Mouse (Mus musculus): ENCODE data around the gene Rad51d. TPM values are rescaled to one million over a fixed set of nuclear protein-coding genes. Genes with fewer than 3 reads are reported as not detected.

The Rad51d gene
- total and polyA plus RNA-seq, 3 experiments, result 15.0 to 35.5 (median 33.3) TPM

GRCm38 (mm10) chr11:82852540-82852939 lies 37.9 kb downstream of the Rad51d start:
- TF ChIP-seq PAX5 (IDR thresholded peaks at IDR 0.05; ENCODE audit: low read length) (no peak), POLR2A (IDR thresholded peaks at IDR 0.05; ENCODE audit: low read depth, low read length) (peak; percentile 59), IRF4 (IDR thresholded peaks at IDR 0.05; ENCODE audit: low read depth, low read length) (no peak), SIN3A (IDR thresholded peaks at IDR 0.05; ENCODE audit: low read length) (0 out of 2 replicates have a peak, but pooled peaks have one; percentile 14)

GRCm38 (mm10) chr11:82852115-82852514 lies 38.3 kb downstream of the Rad51d start:
- dilution Hi-C loops (cut with MboI; ENCODE audit: extremely low pct_ligation_motif_present, extremely low pct_unique_long_range_greater_than_20kb, low sequenced_read_pairs), result no loop called here
- H3K9ac ChIP-seq (ENCODE audit: insufficient read depth, low read depth), result no peak overlapping the region

More at GRCm38 (mm10) chr11:82852540-82852939, 37.9 kb downstream of the Rad51d start:
- Histone ChIP-seq H3K27ac (ENCODE audit: insufficient read depth, low read depth) (peak overlapping the region; percentile 75), H3K79me2 (replicated peaks; ENCODE audit: control insufficient read depth, extremely low read depth, insufficient read depth, poor library complexity, severe bottlenecking) (peaks cover 17% of the 10 kb centered on the region), H3K9ac (ENCODE audit: insufficient read depth, low read depth) (peak overlapping the region; percentile 32; the same call in 1 of the 2 replicates), H3K27me3 (replicated peaks) (no peaks in the 10 kb centered on the region), H3K4me1 (ENCODE audit: control insufficient read depth in 1 of 2, insufficient read depth in 2 of 2) (no peaks in the 10 kb centered on the region; a peak in 1 of 4 replicates), H3K4me2 (ENCODE audit: insufficient read depth, low read depth, poor library complexity, severe bottlenecking) (peak overlapping the region; percentile 57), H3K4me3 (replicated peaks in 1 of 3; ENCODE audit: low read depth in 2 of 3, low read length in 2 of 3, poor library complexity in 1 of 3) (no peak overlapping the region), H3K9me3 (replicated peaks; ENCODE audit: low read length) (peaks cover 3% of the 10 kb centered on the region), H3K36me3 (replicated peaks in 1 of 2; ENCODE audit: control insufficient read depth in 1 of 2, insufficient read depth in 1 of 2, low read length in 1 of 2) (peaks cover 0 to 7% of the 10 kb centered on the region in 2 experiments)
- dilution Hi-C loops (cut with MboI; ENCODE audit: extremely low pct_ligation_motif_present, extremely low pct_unique_long_range_greater_than_20kb, low sequenced_read_pairs), result no loop called here
- in situ Hi-C loops (cut with MboI; ENCODE audit: low pct_ligation_motif_present, low pct_unique_long_range_greater_than_20kb, low sequenced_read_pairs), result no loop called here
- no peak for DNase-seq (ENCODE audit: extremely low read depth)

GRCm38 (mm10) chr11:82850259-82850658 lies 40.2 kb downstream of the Rad51d start:
- in situ Hi-C loops (cut with MboI; ENCODE audit: low pct_ligation_motif_present, low pct_unique_long_range_greater_than_20kb, low sequenced_read_pairs), result no loop called here
- DNase-seq (ENCODE audit: extremely low read depth), result no peak

More at GRCm38 (mm10) chr11:82852115-82852514, 38.3 kb downstream of the Rad51d start:
- H3K27me3 ChIP-seq (replicated peaks), result no peaks in the 10 kb centered on the region
- H3K4me1 ChIP-seq (ENCODE audit: control insufficient read depth in 1 of 2, insufficient read depth in 2 of 2), result peaks cover under 1 to 2% of the 10 kb centered on the region in 2 experiments; a peak in 3 of 4 replicates
- H3K27ac ChIP-seq (ENCODE audit: insufficient read depth, low read depth), result peak overlapping the region; percentile 75
- no peak for DNase-seq (ENCODE audit: extremely low read depth)
- H3K4me3 ChIP-seq (replicated peaks in 1 of 3; ENCODE audit: low read depth in 2 of 3, low read length in 2 of 3, poor library complexity in 1 of 3), result no peak overlapping the region
- in situ Hi-C loops (cut with MboI; ENCODE audit: low pct_ligation_motif_present, low pct_unique_long_range_greater_than_20kb, low sequenced_read_pairs), result no loop called here
- H3K79me2 ChIP-seq (replicated peaks; ENCODE audit: control insufficient read depth, extremely low read depth, insufficient read depth, poor library complexity, severe bottlenecking), result peaks cover 21% of the 10 kb centered on the region
- peaks cover 0 to 10% of the 10 kb centered on the region in 2 experiments for H3K36me3 ChIP-seq (replicated peaks in 1 of 2; ENCODE audit: control insufficient read depth in 1 of 2, insufficient read depth in 1 of 2, low read length in 1 of 2)
- H3K4me2 ChIP-seq (ENCODE audit: insufficient read depth, low read depth, poor library complexity, severe bottlenecking), result peak overlapping the region; percentile 57; the same call in 1 of the 2 replicates
- 0 out of 2 replicates have a peak, but pooled peaks have one; percentile 23 for TF ChIP-seq ELF1 (IDR thresholded peaks at IDR 0.05; ENCODE audit: low read depth, low read length)
- TF ChIP-seq CHD2 (IDR thresholded peaks at IDR 0.05; ENCODE audit: low read length), result peak; percentile 39
- TF ChIP-seq RAD21 (IDR thresholded peaks at IDR 0.05; ENCODE audit: low read depth, low read length), result no peak; the same call in 1 of the 2 replicates
- TF ChIP-seq MXI1 (IDR thresholded peaks at IDR 0.05; ENCODE audit: low read depth, low read length), result peak; percentile 60
- no peak for TF ChIP-seq E2F4 (IDR thresholded peaks at IDR 0.05; ENCODE audit: insufficient replicate concordance, low read depth, low read length)
- 0 out of 2 replicates have a peak, but pooled peaks have one; percentile 4 for TF ChIP-seq SMC3 (IDR thresholded peaks at IDR 0.05; ENCODE audit: low read depth, low read length)
- TF ChIP-seq KAT2A (IDR thresholded peaks at IDR 0.05; ENCODE audit: insufficient replicate concordance, low read length), result no peak
- peak; percentile 17; the same call in 1 of the 2 replicates for TF ChIP-seq EP300 (IDR thresholded peaks at IDR 0.05; ENCODE audit: low read length)
- 0 out of 2 replicates have a peak, but pooled peaks have one; percentile 55 for TF ChIP-seq RCOR1 (conservative IDR thresholded peaks at IDR 0.05; ENCODE audit: low read depth, low read length)
- TF ChIP-seq SIN3A (IDR thresholded peaks at IDR 0.05; ENCODE audit: low read length), result peak; percentile 57; the same call in 1 of the 2 replicates
- no peak for TF ChIP-seq UBTF (IDR thresholded peaks at IDR 0.05; ENCODE audit: low read depth, low read length)
- no peak for TF ChIP-seq PAX5 (IDR thresholded peaks at IDR 0.05; ENCODE audit: low read length)
- peak; percentile 49; the same call in 1 of the 2 replicates for TF ChIP-seq TCF12 (IDR thresholded peaks at IDR 0.05; ENCODE audit: low read depth, low read length)
- no peak for TF ChIP-seq POLR2AphosphoS2 (IDR thresholded peaks at IDR 0.05; ENCODE audit: low read depth, low read length)
- H3K9me3 ChIP-seq (replicated peaks; ENCODE audit: low read length), result peaks cover 3% of the 10 kb centered on the region

More at GRCm38 (mm10) chr11:82850259-82850658, 40.2 kb downstream of the Rad51d start:
- Histone ChIP-seq H3K27me3 (replicated peaks) (no peaks in the 10 kb centered on the region), H3K79me2 (replicated peaks; ENCODE audit: control insufficient read depth, extremely low read depth, insufficient read depth, poor library complexity, severe bottlenecking) (peaks cover 26% of the 10 kb centered on the region), H3K4me2 (ENCODE audit: insufficient read depth, low read depth, poor library complexity, severe bottlenecking) (no peak overlapping the region), H3K9ac (ENCODE audit: insufficient read depth, low read depth) (no peak overlapping the region), H3K27ac (ENCODE audit: insufficient read depth, low read depth) (no peak overlapping the region), H3K4me1 (ENCODE audit: control insufficient read depth in 1 of 2, insufficient read depth in 2 of 2) (peaks cover 3 to 15% of the 10 kb centered on the region in 2 experiments), H3K36me3 (replicated peaks in 1 of 2; ENCODE audit: control insufficient read depth in 1 of 2, insufficient read depth in 1 of 2, low read length in 1 of 2) (peaks cover 0 to 12% of the 10 kb centered on the region in 2 experiments), H3K9me3 (replicated peaks; ENCODE audit: low read length) (peaks cover 3% of the 10 kb centered on the region), H3K4me3 (replicated peaks in 1 of 3; ENCODE audit: low read depth in 2 of 3, low read length in 2 of 3, poor library complexity in 1 of 3) (no peak overlapping the region)
- dilution Hi-C loops (cut with MboI; ENCODE audit: extremely low pct_ligation_motif_present, extremely low pct_unique_long_range_greater_than_20kb, low sequenced_read_pairs), result no loop called here
- no peak for TF ChIP-seq ZMIZ1 (IDR thresholded peaks at IDR 0.05; ENCODE audit: low read depth, low read length)
- no peak for TF ChIP-seq ETS1 (conservative IDR thresholded peaks at IDR 0.05; ENCODE audit: low read depth, low read length)
- no peak for TF ChIP-seq BHLHE40 (IDR thresholded peaks at IDR 0.05; ENCODE audit: low read depth, low read length)
- TF ChIP-seq ELF1 (IDR thresholded peaks at IDR 0.05; ENCODE audit: low read depth, low read length), result no peak
- TF ChIP-seq JUN (IDR thresholded peaks at IDR 0.05; ENCODE audit: insufficient read depth, low read depth, low read length), result no peak
- no peak for TF ChIP-seq RAD21 (IDR thresholded peaks at IDR 0.05; ENCODE audit: low read depth, low read length)
- no peak for TF ChIP-seq MYC (IDR thresholded peaks at IDR 0.05; ENCODE audit: low read depth, low read length)
- no peak for TF ChIP-seq RCOR1 (conservative IDR thresholded peaks at IDR 0.05; ENCODE audit: low read depth, low read length)
- no peak for TF ChIP-seq MEF2A (IDR thresholded peaks at IDR 0.05; ENCODE audit: borderline replicate concordance, low read depth, low read length)
- TF ChIP-seq IRF4 (IDR thresholded peaks at IDR 0.05; ENCODE audit: low read depth, low read length), result no peak
- TF ChIP-seq POLR2A (IDR thresholded peaks at IDR 0.05; ENCODE audit: low read depth, low read length), result no peak
- no peak for TF ChIP-seq ZKSCAN1 (IDR thresholded peaks at IDR 0.05; ENCODE audit: borderline replicate concordance, low read depth, low read length)
- no peak for TF ChIP-seq ZNF384 (IDR thresholded peaks at IDR 0.05; ENCODE audit: low read depth, low read length)
- TF ChIP-seq USF1 (IDR thresholded peaks at IDR 0.05; ENCODE audit: low read depth, low read length), result no peak
- no peak for TF ChIP-seq KAT2A (IDR thresholded peaks at IDR 0.05; ENCODE audit: insufficient replicate concordance, low read length)
- no peak for TF ChIP-seq ZC3H11A (IDR thresholded peaks at IDR 0.05; ENCODE audit: low read depth, low read length)
- TF ChIP-seq HCFC1 (IDR thresholded peaks at IDR 0.05; ENCODE audit: low read depth, low read length), result no peak

Data from CH12.LX (cell line).